Mouse (Mus musculus): ENCODE results near the gene Gak. TPM values are rescaled to one million over a fixed set of nuclear protein-coding genes. Genes with fewer than 3 reads are reported as not detected.
"Not testable (repeated sequence)": the region's sequence is repeated elsewhere in the genome, so short reads cannot be mapped to it uniquely, and the experiment has no call there.

The Gak gene
- polyA plus RNA-seq, 1 experiment from 2014 or later, result 45.3 TPM

DNA sequence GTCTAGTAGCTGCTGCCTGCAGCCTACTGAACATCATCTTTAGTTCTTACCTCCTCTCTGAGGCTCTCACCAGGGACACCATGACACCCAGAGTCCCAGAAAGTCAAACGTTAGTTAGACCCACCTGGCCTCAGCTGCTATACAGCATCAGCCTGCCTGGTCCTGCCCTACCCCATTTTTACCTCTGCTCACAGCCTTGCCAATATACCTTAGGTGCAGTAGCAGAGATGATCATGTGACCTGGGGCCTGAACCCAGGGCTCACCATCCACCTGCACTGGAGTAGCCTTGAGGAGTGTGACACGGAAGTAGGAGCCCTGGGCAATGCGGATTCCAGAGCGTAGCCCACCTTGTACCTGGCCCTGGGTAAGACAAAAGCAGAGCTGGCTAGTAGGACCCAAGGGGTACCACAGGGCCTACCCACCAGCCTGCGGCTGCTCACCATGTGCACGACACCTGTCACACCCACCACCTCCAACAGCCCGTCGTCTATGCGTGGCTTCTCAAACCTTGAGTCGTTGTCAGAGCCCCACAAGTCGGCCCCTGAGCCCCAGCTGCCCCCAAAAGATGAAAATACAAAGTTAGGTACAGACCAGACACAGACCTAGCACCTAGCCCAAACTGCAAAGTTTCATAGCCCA is 19.5 kb upstream of the Gak start:
- no peak overlapping the region for H3K4me2 ChIP-seq
- H3K4me3 ChIP-seq (ENCODE audit: low read depth, low read length), result no peak overlapping the region
- no peaks in the 10 kb centered on the region for H3K4me1 ChIP-seq (ENCODE audit: control insufficient read depth, insufficient read depth, low read length)
- H3K27ac ChIP-seq (ENCODE audit: low read depth, low read length), result no peak overlapping the region
- H3K9ac ChIP-seq (ENCODE audit: low read length), result no peak overlapping the region
- no peaks in the 10 kb centered on the region for H3K27me3 ChIP-seq (ENCODE audit: control insufficient read depth, insufficient read depth, low read length)
- DNase-seq (ENCODE audit: low spot score, missing footprints) (peak; percentile 70), ATAC-seq (ENCODE audit: low FRiP score) (no peak)
- 91% methylated on average over 11 of the region's 11 CpGs for WGBS
- H3K9me3 ChIP-seq (ENCODE audit: control insufficient read depth, low read length), result no peaks in the 10 kb centered on the region
- H3K36me3 ChIP-seq (ENCODE audit: control insufficient read depth, insufficient read depth, low read length), result peaks cover 7% of the 10 kb centered on the region

DNA sequence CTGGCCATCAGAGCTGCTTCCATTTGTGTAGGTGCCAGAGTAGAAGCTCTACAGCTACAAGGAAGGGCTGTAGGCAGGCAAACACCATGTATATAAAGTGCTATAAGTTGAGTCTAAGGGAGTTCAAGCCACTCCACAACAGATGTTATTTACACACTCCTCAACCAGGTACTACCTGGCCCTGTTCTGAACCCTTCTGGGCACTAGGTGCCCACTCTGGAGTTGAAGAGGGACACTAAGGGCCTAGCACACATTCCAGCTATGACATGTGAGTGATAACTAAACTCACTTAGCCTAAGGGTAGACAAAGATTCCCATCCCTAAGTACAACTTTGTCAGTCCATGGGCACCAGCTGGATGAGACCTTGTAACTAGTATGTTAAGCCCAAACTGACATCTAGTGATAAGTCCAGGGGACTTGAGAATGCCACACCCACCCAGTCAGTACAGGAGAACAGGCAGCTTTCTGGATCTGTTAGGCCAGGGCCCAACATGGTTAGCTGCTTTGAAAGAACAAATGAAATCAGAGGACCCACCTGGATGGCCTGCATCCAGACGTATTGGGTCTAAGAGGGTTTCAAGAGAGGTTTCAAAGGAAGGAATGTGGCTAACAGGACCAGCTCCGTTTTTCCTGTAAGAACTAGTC is 18.4 kb upstream of the Gak start:
- WGBS, result 89% methylated on average over 2 of the region's 2 CpGs
- H3K4me1 ChIP-seq (ENCODE audit: control insufficient read depth, insufficient read depth, low read length), result no peaks in the 10 kb centered on the region
- H3K9ac ChIP-seq (ENCODE audit: low read length), result no peak overlapping the region
- no peak overlapping the region for H3K4me3 ChIP-seq (ENCODE audit: low read depth, low read length)
- no peak overlapping the region for H3K4me2 ChIP-seq
- no peaks in the 10 kb centered on the region for H3K9me3 ChIP-seq (ENCODE audit: control insufficient read depth, low read length)
- no peaks in the 10 kb centered on the region for H3K27me3 ChIP-seq (ENCODE audit: control insufficient read depth, insufficient read depth, low read length)
- no peaks in the 10 kb centered on the region for H3K36me3 ChIP-seq (ENCODE audit: control insufficient read depth, insufficient read depth, low read length)
- H3K27ac ChIP-seq (ENCODE audit: low read depth, low read length), result no peak overlapping the region
- peak; percentile 51 for DNase-seq (ENCODE audit: low spot score, missing footprints)
- no peak for ATAC-seq (ENCODE audit: low FRiP score)

GRCm38 (mm10) chr5:108647311-108647710 is 17.8 kb upstream of the Gak start:
- 94% methylated on average over 2 of the region's 2 CpGs for WGBS
- Histone ChIP-seq H3K27me3 (ENCODE audit: control insufficient read depth, insufficient read depth, low read length) (no peaks in the 10 kb centered on the region), H3K9ac (ENCODE audit: low read length) (no peak overlapping the region), H3K36me3 (ENCODE audit: control insufficient read depth, insufficient read depth, low read length) (no peaks in the 10 kb centered on the region), H3K9me3 (ENCODE audit: control insufficient read depth, low read length) (no peaks in the 10 kb centered on the region), H3K4me2 (no peak overlapping the region), H3K27ac (ENCODE audit: low read depth, low read length) (no peak overlapping the region), H3K4me1 (ENCODE audit: control insufficient read depth, insufficient read depth, low read length) (no peaks in the 10 kb centered on the region), H3K4me3 (ENCODE audit: low read depth, low read length) (no peak overlapping the region)
- DNase-seq (ENCODE audit: low spot score, missing footprints) (peak; percentile 59), ATAC-seq (ENCODE audit: low FRiP score) (no peak)

GRCm38 (mm10) chr5:108646343-108646660 is 16.7 kb upstream of the Gak start:
- Histone ChIP-seq H3K9me3 (ENCODE audit: control insufficient read depth, low read length) (no peaks in the 10 kb centered on the region), H3K9ac (ENCODE audit: low read length) (no peak overlapping the region), H3K4me1 (ENCODE audit: control insufficient read depth, insufficient read depth, low read length) (no peaks in the 10 kb centered on the region), H3K36me3 (ENCODE audit: control insufficient read depth, insufficient read depth, low read length) (no peaks in the 10 kb centered on the region), H3K4me2 (no peak overlapping the region), H3K27ac (ENCODE audit: low read depth, low read length) (no peak overlapping the region), H3K27me3 (ENCODE audit: control insufficient read depth, insufficient read depth, low read length) (no peaks in the 10 kb centered on the region), H3K4me3 (ENCODE audit: low read depth, low read length) (no peak overlapping the region)
- 95% methylated on average over 3 of the region's 3 CpGs for WGBS
- peak; percentile 78 for DNase-seq (ENCODE audit: low spot score, missing footprints)
- ATAC-seq (ENCODE audit: low FRiP score), result no peak

- H3K36me3 ChIP-seq (ENCODE audit: control insufficient read depth, insufficient read depth, low read length), result no peaks in the 10 kb centered on the region
- no peaks in the 10 kb centered on the region for H3K4me1 ChIP-seq (ENCODE audit: control insufficient read depth, insufficient read depth, low read length)
- no peak overlapping the region for H3K9ac ChIP-seq (ENCODE audit: low read length)
- WGBS, result 91% methylated on average over 9 of the region's 9 CpGs
- no peaks in the 10 kb centered on the region for H3K9me3 ChIP-seq (ENCODE audit: control insufficient read depth, low read length)
- H3K4me2 ChIP-seq, result no peak overlapping the region
- H3K4me3 ChIP-seq (ENCODE audit: low read depth, low read length), result no peak overlapping the region
- H3K27ac ChIP-seq (ENCODE audit: low read depth, low read length), result no peak overlapping the region
- DNase-seq (ENCODE audit: low spot score, missing footprints) (peak; percentile 68), ATAC-seq (ENCODE audit: low FRiP score) (no peak)
- no peaks in the 10 kb centered on the region for H3K27me3 ChIP-seq (ENCODE audit: control insufficient read depth, insufficient read depth, low read length)
These were observed 16.2 kb upstream of the Gak start for GRCm38 (mm10) chr5:108645651-108646342.

DNA sequence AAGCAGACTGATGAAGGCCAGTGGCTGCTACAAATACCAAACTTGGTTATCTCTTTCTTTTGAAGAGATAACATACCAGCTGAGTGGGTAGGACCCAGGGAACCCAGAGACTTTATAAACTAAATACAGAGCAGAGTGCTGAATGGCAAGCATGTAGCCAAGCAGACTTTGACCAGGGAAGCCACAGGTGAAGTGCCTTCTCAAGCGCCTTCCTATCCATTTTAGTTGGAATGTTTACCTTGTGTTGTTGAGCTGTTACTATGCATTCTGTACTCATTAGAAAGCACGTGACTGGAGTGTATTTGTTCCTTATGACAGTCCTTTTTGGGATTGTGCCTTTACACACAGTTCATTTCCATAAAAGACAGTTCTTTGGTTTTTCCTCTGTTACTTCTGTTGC is 14.1 kb upstream of the Gak start:
- ATAC-seq (ENCODE audit: low FRiP score), result no peak
- Histone ChIP-seq H3K4me2 (no peak overlapping the region), H3K27me3 (ENCODE audit: control insufficient read depth, insufficient read depth, low read length) (no peaks in the 10 kb centered on the region), H3K4me3 (ENCODE audit: low read depth, low read length) (no peak overlapping the region), H3K9me3 (ENCODE audit: control insufficient read depth, low read length) (no peaks in the 10 kb centered on the region), H3K27ac (ENCODE audit: low read depth, low read length) (no peak overlapping the region), H3K36me3 (ENCODE audit: control insufficient read depth, insufficient read depth, low read length) (no peaks in the 10 kb centered on the region), H3K4me1 (ENCODE audit: control insufficient read depth, insufficient read depth, low read length) (no peaks in the 10 kb centered on the region), H3K9ac (ENCODE audit: low read length) (no peak overlapping the region)
- 82% methylated on average over 2 of the region's 2 CpGs for WGBS
- DNase-seq (ENCODE audit: low spot score, missing footprints), result no peak

GRCm38 (mm10) chr5:108636172-108636571 is 6.6 kb upstream of the Gak start:
- H3K36me3 ChIP-seq (ENCODE audit: control insufficient read depth, insufficient read depth, low read length), result no peaks in the 10 kb centered on the region
- ATAC-seq (ENCODE audit: low FRiP score) (no peak), DNase-seq (ENCODE audit: low spot score, missing footprints) (peak; percentile 35)
- no peak overlapping the region for H3K9ac ChIP-seq (ENCODE audit: low read length)
- H3K27ac ChIP-seq (ENCODE audit: low read depth, low read length), result no peak overlapping the region
- no peaks in the 10 kb centered on the region for H3K9me3 ChIP-seq (ENCODE audit: control insufficient read depth, low read length)
- no peak overlapping the region for H3K4me3 ChIP-seq (ENCODE audit: low read depth, low read length)
- no peak overlapping the region for H3K4me2 ChIP-seq
- no peaks in the 10 kb centered on the region for H3K27me3 ChIP-seq (ENCODE audit: control insufficient read depth, insufficient read depth, low read length)
- WGBS, result 83% methylated on average over 4 of the region's 4 CpGs
- H3K4me1 ChIP-seq (ENCODE audit: control insufficient read depth, insufficient read depth, low read length), result no peaks in the 10 kb centered on the region

DNA sequence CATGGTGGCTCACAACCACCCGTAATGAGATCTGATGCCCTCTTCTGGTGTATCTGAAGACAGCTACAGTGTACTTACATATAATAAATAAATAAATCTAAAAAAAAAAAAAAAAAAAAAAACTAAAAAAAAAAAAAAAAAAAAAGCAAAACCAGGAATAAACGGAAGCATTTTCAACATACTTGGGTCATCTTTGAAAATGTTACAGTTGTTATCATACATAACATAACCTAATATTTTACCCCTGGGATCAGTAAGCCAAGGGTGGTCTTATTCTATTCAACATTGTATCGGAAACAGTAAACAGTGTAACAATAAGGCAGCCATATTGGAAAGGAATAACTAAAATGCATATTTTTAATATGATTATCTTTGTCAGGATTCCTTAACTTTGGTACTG is 4.5 kb upstream of the Gak start:
- 88% methylated on average over 2 of the region's 3 CpGs for WGBS
- not testable (repeated sequence) for ATAC-seq (ENCODE audit: low FRiP score); H3K9ac ChIP-seq (ENCODE audit: low read length); H3K4me1 ChIP-seq (ENCODE audit: control insufficient read depth, insufficient read depth, low read length); H3K9me3 ChIP-seq (ENCODE audit: control insufficient read depth, low read length); H3K4me3 ChIP-seq (ENCODE audit: low read depth, low read length); H3K27ac ChIP-seq (ENCODE audit: low read depth, low read length); H3K4me2 ChIP-seq; H3K36me3 ChIP-seq (ENCODE audit: control insufficient read depth, insufficient read depth, low read length); H3K27me3 ChIP-seq (ENCODE audit: control insufficient read depth, insufficient read depth, low read length)
- DNase-seq (ENCODE audit: low spot score, missing footprints), result peak; percentile 37

DNA sequence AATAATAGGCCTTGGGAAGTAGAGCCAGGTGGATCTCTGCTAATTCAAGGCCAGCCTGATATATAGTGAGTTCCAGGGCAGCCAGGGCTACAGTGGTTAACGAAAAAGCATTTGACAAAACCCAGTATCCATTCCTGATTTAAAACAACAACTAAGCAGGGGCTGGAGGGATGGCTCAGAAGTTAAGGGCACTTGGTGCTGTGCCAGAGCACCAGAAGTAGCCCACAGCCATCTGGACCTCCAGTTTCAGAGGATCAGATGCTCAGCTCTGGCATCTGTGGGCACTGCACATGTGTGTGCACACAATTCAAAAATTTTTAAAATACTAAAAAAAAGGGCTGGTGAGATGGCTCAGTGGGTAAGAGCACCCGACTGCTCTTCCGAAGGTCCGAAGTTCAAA is 4.1 kb upstream of the Gak start:
- Histone ChIP-seq H3K4me1 (ENCODE audit: control insufficient read depth, insufficient read depth, low read length) (peaks cover 9% of the 10 kb centered on the region), H3K36me3 (ENCODE audit: control insufficient read depth, insufficient read depth, low read length) (no peaks in the 10 kb centered on the region), H3K9ac (ENCODE audit: low read length) (no peak overlapping the region), H3K9me3 (ENCODE audit: control insufficient read depth, low read length) (no peaks in the 10 kb centered on the region), H3K4me3 (ENCODE audit: low read depth, low read length) (no peak overlapping the region), H3K27me3 (ENCODE audit: control insufficient read depth, insufficient read depth, low read length) (no peaks in the 10 kb centered on the region), H3K27ac (ENCODE audit: low read depth, low read length) (no peak overlapping the region), H3K4me2 (no peak overlapping the region)
- WGBS, result 94% methylated on average over 4 of the region's 4 CpGs
- DNase-seq (ENCODE audit: low spot score, missing footprints) (peak; percentile 54), ATAC-seq (ENCODE audit: low FRiP score) (no peak)

Data from midbrain, embryonic 11.5 days (tissue).